ENCODE assay signal across 15 mouse cellular contexts in the genomic region with DNA sequence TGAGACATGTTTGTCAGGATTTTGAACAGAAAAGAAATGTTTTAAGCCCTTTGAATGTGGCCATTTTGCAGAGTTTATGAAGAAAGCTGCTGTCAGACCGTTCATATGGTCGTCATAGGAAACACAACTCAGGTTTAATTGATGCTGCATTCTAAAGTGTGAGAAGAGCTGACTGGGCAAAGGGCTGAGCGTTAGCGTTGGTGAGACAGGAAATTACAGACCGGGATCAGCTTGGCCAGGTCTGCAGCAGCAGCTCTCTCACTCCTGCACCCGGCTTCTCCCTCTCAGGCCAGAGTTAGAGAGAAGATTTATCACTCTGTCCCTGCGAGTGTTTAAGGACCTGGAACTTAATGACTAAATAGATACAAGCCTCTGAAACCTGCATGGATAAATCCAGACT.
A peak's percentile ranks its signal among the peaks of the same experiment; 100 is the strongest.
DNase-seq lines count a peak whose midpoint lies in the region; ATAC-seq and TF ChIP-seq lines count a peak whose summit lies in the region.
"Had no signal": no experiment of that assay in that cellular context is flagged by ENCODE, and none has a peak within 500 bp of the region (broad histone marks: within the 10 kb centered on the region; RNA-seq: fewer than 3 reads in every experiment).

No protein-coding gene starts in this region.

- H3K4me2 ChIP-seq in hindbrain, postnatal 0 days (ENCODE audit: low read depth, low read length), result no peak overlapping the region
- no peak overlapping the region for H3K4me2 ChIP-seq in hindbrain, embryonic 11.5 days (replicated peaks; ENCODE audit: low read depth, low read length)
- H3K4me2 ChIP-seq in midbrain, embryonic 15.5 days, result no peak overlapping the region
- H3K4me2 ChIP-seq: embryonic facial prominence, embryonic 15.5 days; liver, embryonic 13.5 days had no signal

- peaks cover 11% of the 10 kb centered on the region for H3K27me3 ChIP-seq in hindbrain, embryonic 10.5 days (ENCODE audit: insufficient read depth, poor library complexity, severe bottlenecking)
- H3K27me3 ChIP-seq in hindbrain, postnatal 0 days (ENCODE audit: insufficient read depth, low read length), result no peaks in the 10 kb centered on the region
- H3K27me3 ChIP-seq in hindbrain, embryonic 11.5 days (ENCODE audit: control insufficient read depth, insufficient read depth, low read length), result no peaks in the 10 kb centered on the region
- H3K27me3 ChIP-seq in midbrain, embryonic 15.5 days (replicated peaks), result no peaks in the 10 kb centered on the region
- H3K27me3 ChIP-seq: embryonic facial prominence, embryonic 15.5 days; liver, embryonic 13.5 days had no signal

- H3K4me1 ChIP-seq in hindbrain, embryonic 10.5 days (replicated peaks), result peaks cover 62% of the 10 kb centered on the region
- H3K4me1 ChIP-seq in hindbrain, postnatal 0 days (ENCODE audit: insufficient read depth, low read length), result no peaks in the 10 kb centered on the region; the same call in 1 of the 2 replicates
- peaks cover 15% of the 10 kb centered on the region for H3K4me1 ChIP-seq in hindbrain, embryonic 11.5 days (replicated peaks; ENCODE audit: control insufficient read depth, insufficient read depth, low read length)
- H3K4me1 ChIP-seq in midbrain, embryonic 15.5 days, result peaks cover 18% of the 10 kb centered on the region
- H3K4me1 ChIP-seq: embryonic facial prominence, embryonic 15.5 days; liver, embryonic 13.5 days had no signal

- peaks cover 17% of the 10 kb centered on the region for H3K36me3 ChIP-seq in hindbrain, embryonic 10.5 days
- H3K36me3 ChIP-seq in hindbrain, postnatal 0 days (ENCODE audit: insufficient read depth, low read length), result no peaks in the 10 kb centered on the region; the same call in 1 of the 2 replicates
- no peaks in the 10 kb centered on the region for H3K36me3 ChIP-seq in hindbrain, embryonic 11.5 days (ENCODE audit: control insufficient read depth, insufficient read depth, low read length)
- no peaks in the 10 kb centered on the region for H3K36me3 ChIP-seq in midbrain, embryonic 15.5 days (replicated peaks)

- intact Hi-C loops in left cerebral cortex, adult 2 months (cut with DNase I), result no loop called here

- no peak for TF ChIP-seq POLR2A in brain, embryonic 14.5 days (IDR thresholded peaks at IDR 0.05; ENCODE audit: borderline replicate concordance, extremely low read depth, insufficient read depth, insufficient read length, poor library complexity, severe bottlenecking)

- H3K4me3 ChIP-seq in hindbrain, embryonic 10.5 days, result no peak overlapping the region
- H3K4me3 ChIP-seq in hindbrain, postnatal 0 days (ENCODE audit: low read length), result no peak overlapping the region
- no peak overlapping the region for H3K4me3 ChIP-seq in hindbrain, embryonic 11.5 days (ENCODE audit: low read depth, low read length)
- H3K4me3 ChIP-seq in midbrain, embryonic 15.5 days, result no peak overlapping the region
- H3K4me3 ChIP-seq in left cerebral cortex, adult 2 months, result no peak overlapping the region
- H3K4me3 ChIP-seq: embryonic facial prominence, embryonic 15.5 days; liver, embryonic 13.5 days had no signal

- ATAC-seq in hindbrain, postnatal 0 days, result no peak
- no peak for ATAC-seq in hindbrain, embryonic 11.5 days (ENCODE audit: low FRiP score)
- ATAC-seq in midbrain, embryonic 15.5 days (replicated peaks), result no peak
- ATAC-seq: CD4-positive, CD25-positive, alpha-beta regulatory T cell, adult 4 months had no signal

- 24% methylated on average over 7 of the region's 7 CpGs for WGBS in hindbrain, embryonic 10.5 days
- 17% methylated on average over 7 of the region's 7 CpGs for WGBS in hindbrain, postnatal 0 days
- 14% methylated on average over 7 of the region's 7 CpGs for WGBS in hindbrain, embryonic 11.5 days
- WGBS in midbrain, embryonic 15.5 days, result 10% methylated on average over 7 of the region's 7 CpGs

- no peaks in the 10 kb centered on the region for H3K9me3 ChIP-seq in hindbrain, embryonic 10.5 days
- no peaks in the 10 kb centered on the region for H3K9me3 ChIP-seq in hindbrain, postnatal 0 days (ENCODE audit: low read length)
- H3K9me3 ChIP-seq in hindbrain, embryonic 11.5 days (ENCODE audit: control insufficient read depth, low read length), result no peaks in the 10 kb centered on the region
- no peaks in the 10 kb centered on the region for H3K9me3 ChIP-seq in midbrain, embryonic 15.5 days
- H3K9me3 ChIP-seq: embryonic facial prominence, embryonic 15.5 days; liver, embryonic 13.5 days had no signal

- TF ChIP-seq CTCF in hindbrain, postnatal 0 days (IDR thresholded peaks at IDR 0.05; ENCODE audit: low read depth), result no peak
- TF ChIP-seq CTCF in brain, embryonic 14.5 days (IDR thresholded peaks at IDR 0.05; ENCODE audit: borderline replicate concordance, extremely low read depth, insufficient read depth, insufficient read length), result no peak
- no peak for TF ChIP-seq CTCF in left cerebral cortex, adult 2 months (IDR thresholded peaks at IDR 0.05)

- H3K27ac ChIP-seq in hindbrain, embryonic 10.5 days, result peak overlapping the region; percentile 59
- no peak overlapping the region for H3K27ac ChIP-seq in hindbrain, postnatal 0 days
- peak overlapping the region; percentile 64 for H3K27ac ChIP-seq in hindbrain, embryonic 11.5 days (ENCODE audit: low read depth, low read length)
- 0 out of 2 replicates have a peak overlapping the region, but pooled peaks have one; percentile 7 for H3K27ac ChIP-seq in midbrain, embryonic 15.5 days
- no peak overlapping the region for H3K27ac ChIP-seq in left cerebral cortex, adult 2 months
- H3K27ac ChIP-seq: embryonic facial prominence, embryonic 15.5 days; liver, embryonic 13.5 days had no signal

- no peak for DNase-seq in hindbrain, embryonic 10.5 days (ENCODE audit: low spot score)
- no peak for DNase-seq in hindbrain, postnatal 0 days (ENCODE audit: low spot score)
- peak; percentile 52 for DNase-seq in brain, embryonic 14.5 days (ENCODE audit: low read depth)
- no peak for DNase-seq in hindbrain, embryonic 11.5 days (ENCODE audit: low spot score)
- no peak for DNase-seq in layer of hippocampus, adult 9-11 months
- no peak for DNase-seq in left cerebral cortex, adult 2 months (ENCODE audit: extremely low spot score in 1 of 2, low spot score in 2 of 2)
- DNase-seq: cerebellum, postnatal 25 days; gastrocnemius, postnatal 10 days; kidney, adult 11 months; liver, embryonic 13.5 days; lung, postnatal 10 days; right cerebral cortex, postnatal 14 days had no signal

- H3K9ac ChIP-seq in hindbrain, postnatal 0 days (replicated peaks; ENCODE audit: low read length), result no peak overlapping the region
- no peak overlapping the region for H3K9ac ChIP-seq in hindbrain, embryonic 11.5 days (ENCODE audit: low read depth, low read length)
- H3K9ac ChIP-seq in midbrain, embryonic 15.5 days, result no peak overlapping the region
- H3K9ac ChIP-seq: embryonic facial prominence, embryonic 15.5 days; liver, embryonic 13.5 days had no signal

Comparison
In these comparisons a context has a peak if more than half of its experiments do, and no peak if none do; other contexts are left out.
1. H3K27ac ChIP-seq: peak in hindbrain, embryonic 10.5 days (single experiment), hindbrain, embryonic 11.5 days (single experiment) and midbrain, embryonic 15.5 days (single experiment); none in hindbrain, postnatal 0 days (single experiment) and left cerebral cortex, adult 2 months (single experiment).